ENCODE assay signal across 7 mouse cellular contexts in genomic region chr6:116628539-116629171, GRCm38 (mm10). TPM values are rescaled to one million over a fixed set of nuclear protein-coding genes. Genes with fewer than 3 reads are reported as not detected.
DNase-seq lines count a peak whose midpoint lies in the region; ATAC-seq and TF ChIP-seq lines count a peak whose summit lies in the region.

Zfp422 (minus strand) TSS chr6:116628999.

- DNase-seq in adrenal gland, adult 2 months = peak; percentile 79
- DNase-seq in cerebellum, postnatal 4 days (ENCODE audit: low spot score in 2 of 2) = peak; percentile 58 to 80
- peak; percentile 67 for DNase-seq in gastrocnemius, postnatal 14 days
- peak; percentile 64 for DNase-seq in induced T-regulatory cell, adult 2 months (ENCODE audit: low read depth)
- peak; percentile 72 to 80 for DNase-seq in left cerebral cortex, postnatal 36 days (ENCODE audit: low spot score in 2 of 2)
- peak; percentile 98 for DNase-seq in midbrain, embryonic 11.5 days (ENCODE audit: low spot score, missing footprints)

- peak; percentile 95 for ATAC-seq in midbrain, embryonic 11.5 days (ENCODE audit: low FRiP score)

- H3K27me3 ChIP-seq in midbrain, embryonic 11.5 days (ENCODE audit: control insufficient read depth, insufficient read depth, low read length) = no peaks in the 10 kb centered on the region
- H3K27me3 ChIP-seq in small intestine, adult 2 months (ENCODE audit: control insufficient read depth, insufficient read depth, low read length) = no peaks in the 10 kb centered on the region

- TF ChIP-seq POLR2A in small intestine, adult 2 months (IDR thresholded peaks at IDR 0.05; ENCODE audit: low read depth, low read length) = peak; percentile 37; the same call in 1 of the 2 replicates

- H3K9me3 ChIP-seq in midbrain, embryonic 11.5 days (ENCODE audit: control insufficient read depth, low read length) = no peaks in the 10 kb centered on the region

- peak within 1 kb of the TSS; percentile 51 for H3K4me2 ChIP-seq in midbrain, embryonic 11.5 days

- WGBS in midbrain, embryonic 11.5 days = under 1% methylated on average over 56 of the region's 56 CpGs
- WGBS in small intestine, adult 2 months = under 1% methylated on average over 56 of the region's 56 CpGs

- H3K9ac ChIP-seq in midbrain, embryonic 11.5 days (ENCODE audit: low read length) = peak within 1 kb of the TSS; percentile 100

- H3K4me1 ChIP-seq in midbrain, embryonic 11.5 days (ENCODE audit: control insufficient read depth, insufficient read depth, low read length) = peaks cover 4% of the 10 kb centered on the region; the same call in 1 of the 2 replicates
- no peaks in the 10 kb centered on the region for H3K4me1 ChIP-seq in small intestine, adult 2 months (ENCODE audit: control insufficient read depth, insufficient read depth, insufficient read length, low read length)

- intact Hi-C loops in gastrocnemius, postnatal 14 days (cut with DNase I; ENCODE audit: low total_unique reads) = no loop called here
- intact Hi-C loops in left cerebral cortex, postnatal 36 days (cut with DNase I) = no loop called here

- peaks cover 8% of the 10 kb centered on the region; the same call in 1 of the 2 replicates for H3K36me3 ChIP-seq in midbrain, embryonic 11.5 days (ENCODE audit: control insufficient read depth, insufficient read depth, low read length)
- peaks cover 6% of the 10 kb centered on the region; the same call in 1 of the 2 replicates for H3K36me3 ChIP-seq in small intestine, adult 2 months (ENCODE audit: control insufficient read depth, insufficient read depth, low read length)

- peak within 1 kb of the TSS; percentile 86 for H3K27ac ChIP-seq in midbrain, embryonic 11.5 days (ENCODE audit: low read depth, low read length)
- 0 out of 2 replicates have a peak within 1 kb of the TSS, but pooled peaks have one; percentile 14 for H3K27ac ChIP-seq in small intestine, adult 2 months (ENCODE audit: insufficient read depth, low read depth, low read length)

- TF ChIP-seq CTCF in small intestine, adult 2 months (IDR thresholded peaks at IDR 0.05; ENCODE audit: extremely low read depth, insufficient read length, insufficient replicate concordance, low read depth, low read length) = no peak

- H3K4me3 ChIP-seq in midbrain, embryonic 11.5 days (ENCODE audit: low read depth, low read length) = peak within 1 kb of the TSS; percentile 91
- H3K4me3 ChIP-seq in small intestine, adult 2 months (ENCODE audit: low read depth, low read length) = peak within 1 kb of the TSS; percentile 99

RNA-seq across cellular contexts. Expression of gene Zfp422, which starts in this region (rescaled TPM):
- total RNA-seq in adrenal gland, adult 2 months (2021) = 10 to 100 TPM; 14.8 to 22.9 TPM
- polyA plus RNA-seq in adrenal gland, adult 2 months (2012; rRNA removed) = 5.0 and 6.6 TPM in 2 replicates
- total RNA-seq in gastrocnemius, postnatal 14 days (2021) = 10 to 100 TPM; 12.6 to 14.8 TPM
- total RNA-seq in left cerebral cortex, postnatal 36 days (2021) = 10 to 100 TPM; 24.0 to 28.5 TPM
- 369 and 397 TPM in 2 replicates for polyA plus RNA-seq in midbrain, embryonic 11.5 days (2014; fragmentation: Nextera tagmentation; extraction: Ambion mirVana)
- polyA plus RNA-seq in small intestine, adult 2 months (2012; rRNA removed) = 1.3 and 2.9 TPM in 2 replicates

Comparison
In these comparisons a context has a peak if more than half of its experiments do, and no peak if none do; other contexts are left out.
1. Peak in every context shown above with its lines: DNase-seq, ATAC-seq, H3K4me3 ChIP-seq and H3K27ac ChIP-seq.
2. RNA of gene Zfp422 (polyA plus RNA-seq): 369 to 397 TPM in midbrain, embryonic 11.5 days; 5.0 to 6.6 TPM in adrenal gland, adult 2 months and 1.3 to 2.9 TPM in small intestine, adult 2 months; every median in the first group is over 10 times any median in the second.